Mouse (Mus musculus): ENCODE measurements around the gene Dgkb. TPM values are rescaled to one million over a fixed set of nuclear protein-coding genes. Genes with fewer than 3 reads are reported as not detected.

Dgkb gene
- polyA plus RNA-seq, 1 experiment from 2014 or later: 0.73 TPM

- H3K4me2 ChIP-seq: no peak overlapping the region
- 57% methylated on average over 3 of the region's 3 CpGs for WGBS
These were observed 850.7 kb downstream of the Dgkb start for GRCm38 (mm10) chr12:38668265-38668664.

More at GRCm38 (mm10) chr12:38668265-38668664, 850.7 kb downstream of the Dgkb start:
- no peak for ATAC-seq (ENCODE audit: insufficient number of reproducible peaks, insufficient read depth, low FRiP score, low TSS enrichment, low read depth)
- no peak overlapping the region for H3K9ac ChIP-seq
- no peaks in the 10 kb centered on the region for H3K9me3 ChIP-seq
- no peak overlapping the region for H3K4me3 ChIP-seq
- H3K36me3 ChIP-seq: no peaks in the 10 kb centered on the region
- H3K27me3 ChIP-seq: no peaks in the 10 kb centered on the region
- no peaks in the 10 kb centered on the region for H3K4me1 ChIP-seq
- no peak overlapping the region for H3K27ac ChIP-seq

All from embryonic facial prominence, embryonic 13.5 days (tissue).